Mouse (Mus musculus): ENCODE results near the gene Ccdc116.
"Not testable (repeated sequence)": the region's sequence is repeated elsewhere in the genome, so short reads cannot be mapped to it uniquely, and the experiment has no call there.

The Ccdc116 gene

GRCm38 (mm10) chr16:17146772-17147235 lies at the start of gene Ccdc116:
Ccdc116 (minus strand) TSS chr16:17147229.
- in situ Hi-C loops (cut with MboI; ENCODE audit: low sequenced_read_pairs) = no loop called here

DNA sequence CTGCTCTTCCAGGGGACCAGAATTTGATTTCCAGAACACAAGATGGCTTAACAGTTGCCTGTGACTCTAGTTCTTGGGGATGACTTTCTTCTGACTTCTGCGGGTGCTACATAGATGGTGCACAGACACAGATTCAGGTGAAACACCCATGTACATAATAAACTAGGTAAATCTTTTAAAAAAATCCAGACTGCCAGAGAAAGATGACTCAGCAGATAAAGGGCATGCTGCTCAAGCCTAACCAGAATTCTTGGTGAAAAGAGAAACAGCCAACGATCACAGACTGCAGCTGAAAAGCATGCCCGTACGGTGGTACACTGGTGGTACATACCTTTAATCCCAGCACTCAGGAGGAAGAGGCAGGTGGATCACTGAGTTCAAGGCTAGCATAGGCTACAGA lies 46.8 kb upstream of the Ccdc116 start:
- in situ Hi-C loops (cut with MboI; ENCODE audit: low sequenced_read_pairs) = no loop called here

GRCm38 (mm10) chr16:17185475-17185874 lies 38.4 kb upstream of the Ccdc116 start:
- in situ Hi-C loops (cut with MboI; ENCODE audit: low sequenced_read_pairs) = no loop called here

DNA sequence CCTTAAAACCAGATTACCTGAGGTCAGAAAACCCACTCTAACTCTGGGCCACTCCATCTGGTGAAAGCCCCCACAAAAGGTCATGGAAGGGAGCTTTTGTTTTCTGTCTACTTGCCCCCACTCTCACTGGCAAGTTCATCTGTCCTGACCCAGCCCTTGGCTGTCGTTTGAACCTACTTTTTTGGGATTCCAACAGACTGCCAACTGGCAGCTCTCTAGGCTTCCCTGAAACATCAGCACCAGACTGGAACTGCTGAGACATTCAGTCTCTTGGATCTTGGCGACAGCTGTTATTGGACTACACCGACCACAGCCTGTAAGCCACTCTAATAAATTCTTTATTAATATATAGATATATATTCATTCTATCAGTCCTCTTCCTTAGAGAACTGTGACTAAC lies 36.0 kb upstream of the Ccdc116 start:
- in situ Hi-C loops (cut with MboI; ENCODE audit: low sequenced_read_pairs) = no loop called here

DNA sequence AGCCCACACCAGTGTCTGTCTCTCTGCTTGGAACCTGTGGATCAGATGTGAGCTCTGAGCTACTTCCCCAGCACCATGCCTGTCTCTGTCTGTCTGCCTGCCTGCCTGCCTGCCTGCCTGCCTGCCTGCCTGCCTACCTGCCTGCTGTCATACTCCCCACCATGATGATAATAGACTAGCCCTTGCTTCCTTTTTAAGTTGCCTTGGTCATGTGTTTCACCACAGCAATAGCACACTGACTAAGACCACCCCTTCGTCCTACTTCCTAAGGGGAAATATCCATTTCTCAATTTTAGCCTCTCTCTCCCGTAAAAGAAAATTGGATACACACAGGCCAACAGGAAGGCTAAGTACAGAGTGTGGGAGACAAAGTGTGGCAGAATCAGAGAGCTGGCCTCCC lies 35.1 kb upstream of the Ccdc116 start:
- in situ Hi-C loops (cut with MboI; ENCODE audit: low sequenced_read_pairs) = no loop called here

DNA sequence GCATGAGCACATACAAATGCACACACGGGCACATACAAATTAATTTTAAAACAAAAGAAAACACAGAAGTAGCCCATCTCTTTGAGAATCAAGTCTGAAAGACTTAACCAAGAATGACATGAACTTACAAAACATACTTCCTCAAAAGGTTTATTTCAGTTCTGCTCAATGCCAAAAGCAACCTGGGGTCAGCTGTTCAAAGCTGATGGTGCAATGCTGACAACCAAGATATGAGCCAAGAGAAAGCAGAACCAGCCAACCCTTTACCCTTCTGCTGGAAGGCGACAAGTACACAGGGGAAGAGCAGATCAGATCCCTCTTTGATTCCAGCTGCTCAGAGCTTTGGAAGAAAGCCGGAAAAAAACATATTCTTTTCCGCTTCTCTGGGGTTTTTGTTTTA lies 34.4 kb upstream of the Ccdc116 start:
- in situ Hi-C loops (cut with MboI; ENCODE audit: low sequenced_read_pairs) = no loop called here

- in situ Hi-C loops (cut with MboI; ENCODE audit: low sequenced_read_pairs) = no loop called here
Observed at GRCm38 (mm10) chr16:17179706-17180105, 32.7 kb upstream of the Ccdc116 start.

DNA sequence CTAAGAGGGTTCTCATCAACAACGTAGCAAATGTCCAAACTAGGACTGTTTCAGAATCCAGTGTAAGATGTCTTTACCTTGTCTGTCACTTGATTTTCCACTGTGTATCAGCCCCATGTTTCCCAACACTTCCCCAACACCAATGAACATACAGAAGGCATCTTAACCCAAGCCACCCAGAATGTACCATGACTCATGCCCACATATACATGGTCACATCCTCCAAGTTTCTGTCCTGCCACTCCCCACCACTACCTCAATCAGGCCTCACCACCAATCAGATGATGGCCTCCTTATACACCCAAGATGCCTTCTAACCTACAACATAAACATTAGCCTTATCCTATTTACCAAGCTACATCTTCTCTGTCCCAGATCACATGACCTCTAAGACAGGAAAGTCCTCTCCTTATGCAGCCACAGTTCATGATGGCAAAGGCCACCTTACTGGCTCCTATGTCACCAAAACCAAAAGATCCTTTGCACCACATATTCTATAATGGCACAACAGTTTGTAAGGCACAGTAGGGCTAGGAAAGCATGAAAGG lies 30.7 kb upstream of the Ccdc116 start:
- in situ Hi-C loops (cut with MboI; ENCODE audit: low sequenced_read_pairs) = no loop called here

GRCm38 (mm10) chr16:17175765-17176164 lies 28.7 kb upstream of the Ccdc116 start:
- in situ Hi-C loops (cut with MboI; ENCODE audit: low sequenced_read_pairs) = no loop called here

DNA sequence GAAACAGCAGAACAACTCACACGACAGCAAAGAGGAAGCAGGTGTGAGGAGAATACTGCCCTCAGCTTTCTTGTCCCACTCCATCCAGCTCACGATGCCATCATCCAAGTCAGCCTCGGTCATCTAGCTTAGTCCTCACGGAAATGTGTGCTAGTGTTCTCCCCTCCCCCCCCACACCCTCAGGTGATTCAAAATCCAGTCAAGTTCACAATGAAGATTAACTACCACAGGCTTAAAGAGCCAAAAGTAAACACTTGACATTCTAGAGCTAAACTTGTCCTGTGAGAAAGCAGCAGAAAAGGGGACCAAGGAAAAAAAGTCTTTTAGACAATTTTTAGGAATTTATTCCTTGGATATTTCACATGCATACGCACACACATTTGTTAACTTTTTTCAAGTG lies 21.0 kb upstream of the Ccdc116 start:
- in situ Hi-C loops (cut with MboI; ENCODE audit: low sequenced_read_pairs) = no loop called here

DNA sequence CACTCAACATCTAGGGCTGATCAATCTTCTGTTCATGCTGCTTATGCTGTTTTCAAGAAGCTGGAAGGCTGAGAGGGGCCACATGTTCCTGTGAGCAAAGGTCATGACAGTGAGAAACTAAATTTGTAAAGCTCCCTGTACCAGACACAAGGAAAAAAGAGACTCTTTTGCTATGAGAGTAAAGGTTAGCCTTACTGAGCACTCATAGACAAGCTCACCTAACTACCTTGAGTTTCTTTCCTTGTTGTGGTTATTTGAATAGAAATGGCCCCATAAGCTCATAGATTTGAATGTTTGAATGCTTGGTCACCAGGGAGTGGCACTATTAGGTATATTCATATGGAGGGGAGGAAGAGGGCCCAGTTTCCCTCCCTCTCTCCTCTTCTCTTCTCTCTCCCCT lies 20.1 kb upstream of the Ccdc116 start:
- in situ Hi-C loops (cut with MboI; ENCODE audit: low sequenced_read_pairs) = no loop called here

DNA sequence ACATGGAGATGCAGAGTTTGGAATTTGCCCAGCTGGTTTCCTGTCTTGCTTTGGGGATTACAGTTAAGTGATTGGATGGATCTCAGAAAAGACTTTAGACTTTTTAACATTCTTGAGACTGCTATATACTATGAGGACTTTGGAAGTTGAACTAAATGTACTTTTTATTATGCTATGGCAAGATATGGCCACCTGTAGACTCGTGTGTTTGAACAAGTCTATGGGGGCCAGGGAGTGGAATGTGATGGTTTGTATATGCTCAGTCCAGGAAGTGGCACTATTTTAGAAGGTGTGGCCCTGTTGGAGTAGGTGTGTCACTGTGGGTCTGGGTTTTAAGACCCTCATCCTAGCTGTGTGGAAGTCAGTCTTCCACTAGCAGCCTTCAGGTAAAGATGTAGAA lies 18.4 kb upstream of the Ccdc116 start:
- in situ Hi-C loops (cut with MboI; ENCODE audit: low sequenced_read_pairs) = not testable (repeated sequence)

DNA sequence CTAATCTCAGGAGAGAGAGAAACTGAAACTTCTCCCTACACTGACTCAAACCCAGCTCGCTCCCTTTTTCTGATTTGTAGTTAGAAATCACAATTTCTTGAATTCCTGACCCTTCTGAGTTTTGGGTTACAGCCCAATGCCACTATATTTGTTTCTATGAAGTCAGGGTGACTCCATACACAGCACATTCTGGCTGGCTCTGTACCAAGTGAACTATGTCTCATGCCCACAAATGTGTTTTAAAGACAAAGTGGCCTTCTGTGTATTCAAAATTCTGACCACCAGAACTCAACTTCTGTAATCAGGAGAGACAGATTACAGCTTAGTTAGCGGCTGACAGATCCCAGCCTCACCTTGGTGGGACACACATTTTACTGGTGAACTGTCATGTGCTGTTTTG lies 7.3 kb upstream of the Ccdc116 start:
- in situ Hi-C loops (cut with MboI; ENCODE audit: low sequenced_read_pairs) = no loop called here

DNA sequence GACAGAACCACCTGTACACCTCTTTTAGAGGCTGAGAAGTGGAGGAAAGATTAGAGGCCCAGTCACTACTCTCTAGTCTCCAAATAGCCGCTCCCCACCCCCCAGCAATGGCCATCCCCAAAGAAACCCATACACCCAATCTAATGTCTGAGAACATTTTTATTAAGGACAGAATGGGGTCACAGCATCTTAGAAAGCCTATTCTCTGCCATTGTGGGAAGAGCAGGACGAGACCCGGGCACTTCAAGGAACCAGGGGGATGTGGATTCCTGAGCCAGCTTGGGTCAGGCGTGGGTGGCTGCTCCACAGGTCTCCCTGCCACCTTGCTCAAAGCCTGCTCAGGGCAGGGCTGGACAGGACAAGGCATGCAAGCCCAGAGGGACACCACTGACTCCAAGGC lies 4.8 kb upstream of the Ccdc116 start:
- in situ Hi-C loops (cut with MboI; ENCODE audit: low sequenced_read_pairs) = no loop called here

GRCm38 (mm10) chr16:17150520-17151258 lies 3.7 kb upstream of the Ccdc116 start:
- in situ Hi-C loops (cut with MboI; ENCODE audit: low sequenced_read_pairs) = no loop called here

DNA sequence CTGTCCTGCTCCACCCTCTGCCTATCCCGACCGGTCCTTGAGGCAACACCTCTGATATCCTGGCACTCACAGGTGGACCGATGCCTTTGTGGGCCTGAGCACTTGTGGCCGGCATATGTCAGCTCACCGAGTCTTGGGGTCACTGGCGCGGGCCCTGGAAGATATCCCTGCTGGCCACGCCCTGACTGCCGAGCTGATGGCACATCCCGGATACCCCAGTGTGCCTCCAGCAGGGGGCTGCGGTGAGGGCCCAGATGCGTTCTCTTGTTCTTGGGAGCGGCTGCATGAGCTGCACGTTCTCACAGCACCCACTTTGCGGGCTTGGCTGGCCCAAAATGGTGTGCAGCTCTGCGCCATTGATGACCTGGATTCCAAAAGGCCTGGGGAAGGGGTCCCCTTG lies 1.1 kb upstream of the Ccdc116 start:
- in situ Hi-C loops (cut with MboI; ENCODE audit: low sequenced_read_pairs) = no loop called here

- in situ Hi-C loops (cut with MboI; ENCODE audit: low sequenced_read_pairs) = no loop called here
Observed at GRCm38 (mm10) chr16:17147391-17147929, 431 bp upstream of the Ccdc116 start.

DNA sequence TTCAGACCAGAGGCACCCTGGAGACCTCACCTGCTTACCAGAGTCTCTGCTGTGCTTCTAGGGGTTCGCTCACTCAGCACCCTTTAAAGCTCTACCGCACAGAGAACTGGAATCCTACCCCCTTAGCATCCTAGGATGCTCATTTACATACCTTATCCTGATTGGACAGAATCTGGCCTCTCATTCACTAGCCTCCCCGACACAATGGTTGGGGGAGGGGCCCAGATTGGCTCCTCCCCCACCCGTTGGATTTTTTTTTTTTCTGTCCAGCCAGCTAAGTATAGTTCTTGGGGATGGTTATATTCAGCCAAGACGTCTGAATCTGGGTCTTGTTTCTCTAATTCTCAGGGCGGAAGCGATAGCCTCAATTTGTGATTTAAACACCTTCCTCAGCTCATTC lies 2.7 kb downstream of the Ccdc116 start, which contains the start of gene Ydjc:
TSS of gene Ydjc (plus strand) at position 283 of the 400 bp plus-strand sequence.
- in situ Hi-C loops (cut with MboI; ENCODE audit: low sequenced_read_pairs) = no loop called here

DNA sequence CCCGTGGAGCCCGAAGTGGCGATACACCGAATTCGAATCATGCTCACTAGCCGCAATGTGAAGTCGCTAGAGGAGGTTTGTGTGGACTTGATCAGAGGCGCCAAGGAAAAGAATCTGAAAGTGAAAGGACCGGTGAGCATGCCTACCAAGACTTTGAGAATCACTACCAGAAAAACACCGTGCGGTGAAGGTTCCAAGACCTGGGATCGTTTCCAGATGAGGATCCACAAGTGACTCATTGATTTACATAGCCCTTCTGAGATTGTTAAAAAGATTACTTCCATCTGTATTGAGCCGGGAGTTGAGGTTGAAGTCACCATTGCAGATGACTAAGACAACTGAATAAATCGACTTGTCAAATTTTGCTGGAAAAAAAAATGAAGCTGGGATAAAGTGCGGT lies 9.7 kb downstream of the Ccdc116 start:
- in situ Hi-C loops (cut with MboI; ENCODE audit: low sequenced_read_pairs) = no loop called here

- in situ Hi-C loops (cut with MboI; ENCODE audit: low sequenced_read_pairs) = no loop called here
Observed at GRCm38 (mm10) chr16:17132906-17133200, 14.2 kb downstream of the Ccdc116 start.

DNA sequence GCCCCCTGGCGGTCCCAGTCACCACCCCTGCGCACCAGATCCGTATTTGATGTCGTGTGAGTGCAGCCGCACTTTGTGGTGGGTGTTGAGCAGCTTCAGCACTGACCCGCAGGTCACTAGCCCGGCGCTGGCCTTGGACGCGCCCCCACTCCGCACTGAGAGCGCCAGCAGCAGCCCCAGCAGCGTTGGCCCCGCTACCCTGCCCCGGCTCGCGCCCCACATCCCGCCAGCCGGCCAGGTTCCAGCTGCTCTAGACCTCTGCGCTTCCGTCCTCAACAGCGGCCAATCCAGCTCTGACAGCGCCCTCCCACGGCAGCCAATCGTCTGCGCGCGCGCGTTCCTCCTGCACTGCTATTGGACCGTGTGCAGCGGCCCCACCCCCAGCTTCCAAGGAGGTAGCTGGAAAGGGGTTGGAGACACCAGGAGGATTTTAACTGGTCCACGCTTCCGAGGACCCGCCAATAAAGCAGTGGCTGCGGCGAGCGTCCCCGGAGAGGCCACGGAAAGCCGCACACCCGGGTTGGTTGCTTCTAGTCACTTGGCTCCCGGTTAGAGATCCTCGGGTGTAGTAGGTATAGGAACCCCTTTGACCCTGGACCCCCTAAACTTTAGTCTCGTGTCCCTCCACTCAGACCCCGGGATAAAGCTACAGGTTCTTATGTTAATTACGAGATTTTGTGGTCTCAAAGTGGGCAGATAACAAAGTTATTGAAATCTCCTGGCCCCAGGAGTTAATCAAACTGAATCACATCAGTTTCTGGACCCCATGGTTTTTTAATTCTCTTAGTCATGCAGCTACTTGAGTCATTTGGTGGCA lies 14.7 kb downstream of the Ccdc116 start, which contains the start of gene Sdf2l1:
TSS of gene Sdf2l1 (minus strand) at position 295 of the 817 bp plus-strand sequence.
- in situ Hi-C loops (cut with MboI; ENCODE audit: low sequenced_read_pairs) = no loop called here

All from CH12F3 (cell line).